Mouse (Mus musculus) bone marrow, adult 2 months (tissue): ENCODE results near the gene Dock2.

Experiments used
- CTCF ChIP-seq: fragments of 200-500 bp; IDR thresholded peaks from 2 replicates; pipeline ENCODE4 v1.5.1; 2011; ENCODE audit warnings: low read length, control low read depth; ENCODE audit not compliant: control insufficient read depth, insufficient read depth
- POLR2A ChIP-seq: fragments of 200-500 bp; IDR thresholded peaks from 2 replicates; pipeline ENCODE4 v1.6.1; 2011; ENCODE audit warnings: low read depth, mild to moderate bottlenecking, control low read depth, low read length, borderline replicate concordance; ENCODE audit not compliant: control insufficient read depth

DNA sequence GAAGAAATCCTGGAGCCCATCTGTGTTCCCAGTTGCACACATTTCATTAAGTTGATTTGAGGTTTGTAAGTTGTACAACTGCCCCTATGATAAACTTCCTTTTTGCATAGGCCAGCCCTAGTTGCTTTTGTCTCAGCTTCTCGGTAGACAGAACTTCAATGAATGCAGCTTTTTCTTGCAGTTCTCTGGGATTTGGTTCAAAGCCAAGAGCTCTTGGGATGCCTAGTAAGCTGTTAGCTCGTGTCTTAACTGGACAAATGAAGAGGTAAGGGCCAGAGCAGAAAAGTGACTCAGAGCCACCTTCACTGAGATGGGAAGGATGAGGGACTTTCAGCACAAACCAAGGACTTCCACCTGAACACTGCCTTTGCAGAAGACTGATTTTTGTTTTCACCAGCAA lies 266.7 kb downstream of the Dock2 start:
- TF ChIP-seq POLR2A, result no peak
- TF ChIP-seq CTCF, result no peak
